Mouse (Mus musculus): ENCODE results near the gene Tmem82.

DNA sequence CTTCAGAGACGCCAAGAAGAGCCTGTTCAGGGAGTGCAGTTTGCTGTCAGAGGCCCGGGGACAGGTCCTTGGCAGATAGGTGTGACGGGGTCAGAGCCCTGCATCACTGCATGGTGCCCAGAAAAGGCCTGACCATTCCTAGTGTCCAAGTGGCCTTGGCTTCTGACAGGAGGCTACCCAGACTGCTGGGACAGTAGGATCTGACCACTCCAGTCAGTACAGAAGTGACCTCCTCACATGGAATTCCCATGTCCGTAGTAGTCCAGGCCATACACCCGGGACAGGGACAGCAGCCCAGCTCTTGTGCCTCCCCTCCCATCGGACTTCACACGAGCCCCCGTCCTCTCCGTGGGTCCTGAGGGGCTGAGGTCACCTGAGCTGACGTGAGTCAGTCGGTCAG lies 11.6 kb upstream of the Tmem82 start:
- TF ChIP-seq ZNF384 (IDR thresholded peaks at IDR 0.05; ENCODE audit: low read depth, low read length) = no peak
- TF ChIP-seq MAFK (IDR thresholded peaks at IDR 0.05; ENCODE audit: insufficient read depth, low read depth, low read length) = no peak
- TF ChIP-seq ZC3H11A (IDR thresholded peaks at IDR 0.05; ENCODE audit: borderline replicate concordance, low read depth, low read length) = no peak
